Mouse (Mus musculus): ENCODE results near the gene Def8.
"Not testable (repeated sequence)": the region's sequence is repeated elsewhere in the genome, so short reads cannot be mapped to it uniquely, and the experiment has no call there.

Gene Def8

GRCm38 (mm10) chr8:123441788-123442187 lies 18.5 kb downstream of the Def8 start:
- DNase-seq = no peak

GRCm38 (mm10) chr8:123442351-123442750 lies 19.0 kb downstream of the Def8 start:
- no peak for DNase-seq

GRCm38 (mm10) chr8:123442871-123443575 lies 19.7 kb downstream of the Def8 start:
- peak; percentile 97 to 98 for DNase-seq

- DNase-seq = no peak
These were observed 20.2 kb downstream of the Def8 start for GRCm38 (mm10) chr8:123443576-123443921.

GRCm38 (mm10) chr8:123444131-123444530 lies 20.8 kb downstream of the Def8 start:
- no peak for DNase-seq

- no peak for DNase-seq
These were observed 22.7 kb downstream of the Def8 start for GRCm38 (mm10) chr8:123445981-123446380.

GRCm38 (mm10) chr8:123446799-123447198 lies 23.5 kb downstream of the Def8 start:
- DNase-seq = no peak

GRCm38 (mm10) chr8:123450783-123451182 lies 27.5 kb downstream of the Def8 start:
- DNase-seq = no peak

GRCm38 (mm10) chr8:123451747-123452146 lies 28.4 kb downstream of the Def8 start:
- not testable (repeated sequence) for DNase-seq

GRCm38 (mm10) chr8:123452149-123452548 lies 28.8 kb downstream of the Def8 start:
- no peak for DNase-seq

GRCm38 (mm10) chr8:123453291-123453690 lies 30.0 kb downstream of the Def8 start:
- no peak for DNase-seq

GRCm38 (mm10) chr8:123453951-123454350 lies 30.6 kb downstream of the Def8 start:
- DNase-seq = no peak

- DNase-seq = no peak
These were observed 31.2 kb downstream of the Def8 start for GRCm38 (mm10) chr8:123454559-123454958.

- DNase-seq = no peak
These were observed 40.3 kb downstream of the Def8 start for GRCm38 (mm10) chr8:123463651-123464050.

GRCm38 (mm10) chr8:123467476-123467875 lies 44.1 kb downstream of the Def8 start:
- no peak for DNase-seq

GRCm38 (mm10) chr8:123472991-123473390 lies 49.7 kb downstream of the Def8 start:
- DNase-seq = not testable (repeated sequence)

GRCm38 (mm10) chr8:123474549-123474948 lies 51.2 kb downstream of the Def8 start:
- DNase-seq = not testable (repeated sequence)

GRCm38 (mm10) chr8:123476911-123477736 lies 53.8 kb downstream of the Def8 start:
- DNase-seq = peak; percentile 10 to 12

- DNase-seq = peak; percentile 95 to 98
These were observed 54.5 kb downstream of the Def8 start, which contains the start of gene Afg3l1 for GRCm38 (mm10) chr8:123477737-123478258. TSS of gene Afg3l1 (plus strand) at chr8:123477903.

GRCm38 (mm10) chr8:123478456-123479218 lies 55.3 kb downstream of the Def8 start:
- DNase-seq = peak in 1 of 2 experiments; percentile 18

GRCm38 (mm10) chr8:123482627-123483026 lies 59.3 kb downstream of the Def8 start:
- DNase-seq = peak in 1 of 2 experiments; percentile 32

GRCm38 (mm10) chr8:123491280-123492075 lies 68.2 kb downstream of the Def8 start:
- no peak for DNase-seq
